Mouse (Mus musculus): ENCODE data around the gene Sclt1. TPM values are rescaled to one million over a fixed set of nuclear protein-coding genes. Genes with fewer than 3 reads are reported as not detected.

Sclt1 gene
- polyA plus RNA-seq (2012; ENCODE audit: low replicate concordance) = 8.3 and 10.1 TPM in 2 replicates

DNA sequence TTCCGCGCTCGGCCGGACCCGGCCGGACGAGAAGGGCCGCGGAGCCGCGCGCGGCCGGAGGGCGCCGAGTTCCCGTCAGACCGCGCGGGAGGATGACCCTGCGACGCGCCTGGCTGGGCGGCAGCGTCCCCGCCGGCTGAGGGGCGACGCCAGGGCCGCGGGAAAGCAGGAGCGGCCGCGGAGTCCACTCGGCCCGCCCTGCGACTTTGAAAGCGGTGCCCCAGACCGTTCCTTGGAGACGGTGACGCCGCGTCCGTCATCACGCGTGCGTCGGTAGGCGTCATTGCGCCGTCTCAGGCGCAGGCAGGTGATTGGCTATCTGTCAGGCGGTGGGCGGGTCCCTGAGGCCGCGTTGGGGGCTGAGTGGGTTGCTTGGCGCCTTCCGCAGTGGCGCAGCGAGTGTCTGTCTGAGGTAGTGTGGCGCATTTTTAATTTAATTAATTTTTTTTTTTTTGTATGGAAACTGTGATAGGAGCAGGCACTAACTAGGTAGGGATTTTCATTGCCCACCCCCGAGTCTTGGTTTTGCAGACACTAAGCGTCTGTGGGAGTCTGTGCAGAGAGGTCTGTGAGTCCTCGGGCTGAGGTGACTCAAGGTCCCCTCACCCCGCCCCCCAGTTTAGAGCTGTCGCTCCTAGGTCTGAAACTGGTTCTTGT is at the start of gene Sclt1, which contains the start of gene D3Ertd751e:
Gene Sclt1, minus strand, starts transcription at position 237 of the 657 bp plus-strand sequence.
Gene D3Ertd751e, plus strand, starts transcription at position 334 of the 657 bp plus-strand sequence.

Other genes starting within 250 kb of the Sclt1 start
- gene Jade1, start 186.8 kb downstream of the Sclt1 start, polyA plus RNA-seq (2012; ENCODE audit: low replicate concordance) = 31.2 and 42.4 TPM in 2 replicates
- gene D3Ertd751e, start 97 bp upstream of the Sclt1 start, polyA plus RNA-seq (2012; ENCODE audit: low replicate concordance) = 0.11 and 2.0 TPM in 2 replicates

Data from leukemia stem cell, adult 10-12 weeks (primary cell).